Mouse (Mus musculus): Measurements from ENCODE around the gene Myh7b.

The Myh7b gene

GRCm38 (mm10) chr2:155634562-155634961 is 23.6 kb downstream of the Myh7b start:
- DNase-seq (ENCODE audit: low spot score in 2 of 2): no peak

- no peak for DNase-seq (ENCODE audit: low spot score in 2 of 2)
Measured at GRCm38 (mm10) chr2:155635961-155636360, 24.9 kb downstream of the Myh7b start.

- no peak for DNase-seq (ENCODE audit: low spot score in 2 of 2)
Measured at GRCm38 (mm10) chr2:155636881-155637280, 25.9 kb downstream of the Myh7b start.

- no peak for DNase-seq (ENCODE audit: low spot score in 2 of 2)
Measured at GRCm38 (mm10) chr2:155637411-155637810, 26.4 kb downstream of the Myh7b start.

- no peak for DNase-seq (ENCODE audit: low spot score in 2 of 2)
Measured at GRCm38 (mm10) chr2:155640656-155641055, 29.6 kb downstream of the Myh7b start.

- no peak for DNase-seq (ENCODE audit: low spot score in 2 of 2)
Measured at GRCm38 (mm10) chr2:155641540-155642472, 30.8 kb downstream of the Myh7b start.

- DNase-seq (ENCODE audit: low spot score in 2 of 2): no peak
Measured at GRCm38 (mm10) chr2:155645746-155646145, 34.7 kb downstream of the Myh7b start.

GRCm38 (mm10) chr2:155652618-155653017 is 41.6 kb downstream of the Myh7b start:
- no peak for DNase-seq (ENCODE audit: low spot score in 2 of 2)

GRCm38 (mm10) chr2:155655759-155656372 is 44.9 kb downstream of the Myh7b start:
- no peak for DNase-seq (ENCODE audit: low spot score in 2 of 2)

GRCm38 (mm10) chr2:155662390-155662789 is 51.4 kb downstream of the Myh7b start:
- DNase-seq (ENCODE audit: low spot score in 2 of 2): no peak

GRCm38 (mm10) chr2:155663097-155663496 is 52.1 kb downstream of the Myh7b start:
- DNase-seq (ENCODE audit: low spot score in 2 of 2): peak; percentile 36 to 70

- no peak for DNase-seq (ENCODE audit: low spot score in 2 of 2)
Measured at GRCm38 (mm10) chr2:155663910-155664460, 53.0 kb downstream of the Myh7b start.

- DNase-seq (ENCODE audit: low spot score in 2 of 2): no peak
Measured at GRCm38 (mm10) chr2:155667881-155668280, 56.9 kb downstream of the Myh7b start.

- DNase-seq (ENCODE audit: low spot score in 2 of 2): peak in 1 of 2 experiments; percentile 27
Measured at GRCm38 (mm10) chr2:155668461-155668860, 57.4 kb downstream of the Myh7b start.

- DNase-seq (ENCODE audit: low spot score in 2 of 2): no peak
Measured at GRCm38 (mm10) chr2:155671236-155671635, 60.2 kb downstream of the Myh7b start.

GRCm38 (mm10) chr2:155673546-155673945 is 62.5 kb downstream of the Myh7b start:
- DNase-seq (ENCODE audit: low spot score in 2 of 2): peak; percentile 64 to 86

GRCm38 (mm10) chr2:155675118-155675517 is 64.1 kb downstream of the Myh7b start:
- DNase-seq (ENCODE audit: low spot score in 2 of 2): no peak

- DNase-seq (ENCODE audit: low spot score in 2 of 2): no peak
Measured at GRCm38 (mm10) chr2:155679586-155680110, 68.6 kb downstream of the Myh7b start.

- DNase-seq (ENCODE audit: low spot score in 2 of 2): no peak
Measured at GRCm38 (mm10) chr2:155680591-155680990, 69.6 kb downstream of the Myh7b start.

GRCm38 (mm10) chr2:155681194-155681593 is 70.2 kb downstream of the Myh7b start:
- no peak for DNase-seq (ENCODE audit: low spot score in 2 of 2)

- no peak for DNase-seq (ENCODE audit: low spot score in 2 of 2)
Measured at GRCm38 (mm10) chr2:155681874-155682273, 70.9 kb downstream of the Myh7b start.

GRCm38 (mm10) chr2:155683137-155683536 is 72.1 kb downstream of the Myh7b start:
- no peak for DNase-seq (ENCODE audit: low spot score in 2 of 2)
